Mouse (Mus musculus) kidney, postnatal 36 days (tissue): ENCODE measurements around the gene C130050O18Rik.

Experiments
- DNase-seq, 2 experiments: peaks; one replicate each; pipeline ENCODE4 v3.0.0; 2021 to 2022; ENCODE audit warnings: mixed read lengths in 2 of 2

C130050O18Rik gene

DNA sequence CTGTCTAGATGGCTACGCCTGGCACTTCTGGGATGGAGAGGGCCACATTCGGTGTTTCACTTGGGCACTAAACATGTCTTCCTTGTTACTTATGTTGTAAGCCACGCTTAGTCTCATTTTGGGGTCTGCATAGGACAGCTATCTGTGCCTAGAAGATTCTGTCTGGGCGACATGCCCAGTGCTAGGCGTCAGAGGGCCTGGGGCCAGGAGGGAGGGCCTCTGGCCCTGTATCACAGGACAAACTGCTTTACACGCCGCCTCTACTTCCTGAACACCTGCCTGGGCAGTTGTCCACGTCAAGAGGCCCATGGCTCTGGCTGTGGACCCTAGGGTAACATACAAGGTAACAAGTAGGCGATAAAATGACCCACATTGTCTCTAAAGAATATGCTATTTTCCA lies 22.9 kb downstream of the C130050O18Rik start:
- DNase-seq = no peak

DNA sequence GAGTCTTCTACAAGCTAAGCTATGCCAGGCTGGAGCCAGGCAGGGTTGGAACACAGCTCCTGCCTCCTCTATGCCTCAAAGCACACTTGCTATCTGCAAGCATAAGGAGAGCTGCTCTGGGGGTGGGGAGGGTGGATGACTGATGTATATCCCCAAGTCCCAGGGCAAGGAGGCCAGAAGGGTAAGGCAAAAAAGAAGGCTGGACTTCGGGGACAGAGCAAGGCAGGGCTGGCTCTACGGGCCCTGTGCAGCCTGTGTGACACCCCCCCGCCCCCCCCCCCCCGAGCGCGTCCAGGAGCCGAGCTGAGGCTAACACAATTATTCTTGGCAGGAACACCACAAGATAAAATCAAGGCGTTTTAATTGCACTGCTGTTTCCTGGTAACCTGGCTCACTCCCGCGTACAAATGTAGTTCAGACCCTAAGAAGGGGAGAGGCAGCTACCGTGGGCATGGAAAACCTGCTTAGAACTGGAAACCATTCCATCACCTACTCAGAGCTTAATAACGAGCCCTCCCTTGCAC lies 24.8 kb downstream of the C130050O18Rik start:
- peak; percentile 28 to 60 for DNase-seq

DNA sequence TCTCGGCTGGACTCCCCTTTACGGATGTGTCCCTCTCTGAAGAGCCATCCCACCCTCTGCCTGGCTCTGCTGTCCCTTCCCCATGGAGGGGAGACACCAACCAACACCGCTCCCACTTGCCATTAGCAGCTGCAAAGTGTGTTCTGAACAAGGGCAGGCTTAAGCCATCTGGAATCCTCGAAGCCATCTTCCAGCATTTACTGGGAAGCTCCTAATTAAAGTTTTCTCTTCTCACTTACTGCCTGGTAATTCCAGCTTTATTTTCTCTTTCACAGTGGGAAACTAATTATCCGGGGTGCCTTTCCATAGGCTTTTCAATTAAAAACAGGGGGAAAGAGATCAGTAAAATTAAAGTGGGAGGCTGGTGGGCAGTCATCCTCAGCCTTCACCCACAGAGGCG lies 27.3 kb downstream of the C130050O18Rik start:
- DNase-seq = no peak

DNA sequence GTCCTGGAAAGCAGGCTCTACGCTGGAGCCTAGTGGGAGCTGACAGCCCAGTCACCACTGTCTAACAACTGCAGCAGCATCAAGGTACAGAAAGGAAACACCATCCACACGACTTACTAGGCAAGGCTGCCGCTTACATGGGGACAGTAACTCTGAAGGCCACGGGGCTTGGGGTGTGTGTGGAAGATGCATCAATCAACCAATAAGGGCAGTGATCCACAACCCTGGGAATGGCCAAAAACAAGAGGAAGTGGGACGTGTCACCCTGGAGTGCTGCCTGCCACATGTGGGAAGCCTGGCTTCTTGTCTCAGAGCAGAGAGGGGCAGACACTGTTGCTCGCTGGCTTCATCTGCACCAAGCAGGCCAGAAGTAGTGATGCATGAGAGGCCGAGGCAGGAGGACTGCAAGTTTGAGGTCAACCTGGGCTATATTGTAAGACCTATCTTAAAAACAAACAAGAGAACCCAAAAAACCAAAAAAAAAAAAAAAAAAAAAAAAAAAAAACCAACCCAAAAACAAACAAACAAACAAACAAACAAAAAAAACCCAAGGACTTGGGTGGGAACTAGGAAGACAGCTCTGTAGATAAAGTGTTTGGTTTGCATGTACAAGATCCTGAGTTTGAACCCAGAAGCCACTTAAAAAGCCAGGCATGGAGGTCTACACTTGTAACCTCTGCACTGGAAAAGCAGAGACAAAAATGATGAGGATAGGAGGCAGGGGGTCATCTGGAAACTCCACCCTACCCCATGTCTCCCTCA lies 27.8 kb downstream of the C130050O18Rik start:
- no peak for DNase-seq

DNA sequence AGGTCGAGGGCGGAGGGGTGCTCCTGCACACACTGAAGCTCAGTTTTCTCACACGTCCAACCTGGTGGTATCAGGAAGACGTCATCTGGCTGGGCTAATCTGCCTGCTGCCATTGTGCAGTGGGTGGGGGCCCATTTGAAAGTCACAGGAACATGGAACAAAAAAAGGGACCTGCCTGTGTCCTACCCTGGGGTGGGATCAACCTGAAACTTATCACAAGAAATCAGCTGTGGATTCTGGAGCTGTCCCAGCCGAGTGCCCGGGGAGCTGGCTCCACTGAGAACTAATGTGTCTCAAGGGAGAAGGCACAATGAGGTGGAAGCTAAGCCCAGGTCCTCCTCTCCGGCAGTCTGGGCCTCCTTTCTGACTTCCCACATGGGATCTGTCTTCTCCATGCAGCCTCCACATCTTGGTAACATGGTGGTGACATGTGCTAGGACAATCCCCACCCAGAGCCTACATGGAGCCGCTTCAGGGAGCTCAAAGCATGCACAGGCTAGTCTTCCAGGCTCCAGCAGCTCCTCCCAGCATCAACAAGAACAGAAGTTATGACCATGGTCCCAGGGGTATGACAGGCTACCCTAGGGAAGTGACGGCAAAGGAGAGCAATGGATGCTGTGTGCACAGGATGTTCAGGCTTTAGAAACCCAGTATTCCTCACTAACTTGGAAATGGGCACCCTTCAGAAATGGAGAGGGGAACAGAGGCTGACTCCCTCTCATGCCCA lies 28.9 kb downstream of the C130050O18Rik start:
- DNase-seq = no peak

DNA sequence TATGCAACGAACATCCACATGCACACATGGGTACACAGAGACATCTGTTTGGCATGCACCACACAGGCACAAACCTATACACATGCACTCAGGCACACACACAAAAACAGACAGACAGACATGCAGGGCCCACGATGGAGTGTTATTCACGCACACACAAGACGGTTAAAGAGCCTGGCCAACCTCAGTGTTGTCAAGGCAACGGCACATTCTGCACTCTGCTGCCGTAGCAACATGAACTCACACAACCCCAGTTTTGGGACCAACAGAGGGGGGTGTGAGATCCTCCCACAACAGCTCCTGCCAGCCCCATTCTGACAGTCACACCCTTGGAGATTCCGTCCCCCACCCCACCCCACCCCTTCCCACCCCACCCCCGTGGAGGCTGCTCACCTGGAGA lies 29.9 kb downstream of the C130050O18Rik start:
- no peak for DNase-seq

DNA sequence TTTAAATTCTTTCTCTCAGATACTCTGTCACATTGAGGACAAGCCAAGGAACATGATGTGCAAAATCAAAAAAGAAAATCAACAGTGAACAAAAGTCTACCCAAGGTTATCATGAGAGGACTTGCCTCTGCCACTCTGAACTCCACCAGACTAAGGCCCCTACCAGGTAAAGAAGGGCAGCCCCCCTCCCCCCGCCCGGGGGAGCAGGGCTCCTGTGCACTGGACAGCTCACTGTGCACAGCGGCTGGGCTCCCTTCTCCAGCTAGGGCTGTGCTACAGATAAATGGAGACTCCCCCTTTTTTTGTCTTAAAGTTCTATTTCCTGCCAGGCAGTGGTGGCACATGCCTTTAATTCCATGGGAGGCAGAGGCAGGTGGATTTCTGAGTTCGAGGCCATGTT lies 32.7 kb downstream of the C130050O18Rik start:
- DNase-seq = no peak

DNA sequence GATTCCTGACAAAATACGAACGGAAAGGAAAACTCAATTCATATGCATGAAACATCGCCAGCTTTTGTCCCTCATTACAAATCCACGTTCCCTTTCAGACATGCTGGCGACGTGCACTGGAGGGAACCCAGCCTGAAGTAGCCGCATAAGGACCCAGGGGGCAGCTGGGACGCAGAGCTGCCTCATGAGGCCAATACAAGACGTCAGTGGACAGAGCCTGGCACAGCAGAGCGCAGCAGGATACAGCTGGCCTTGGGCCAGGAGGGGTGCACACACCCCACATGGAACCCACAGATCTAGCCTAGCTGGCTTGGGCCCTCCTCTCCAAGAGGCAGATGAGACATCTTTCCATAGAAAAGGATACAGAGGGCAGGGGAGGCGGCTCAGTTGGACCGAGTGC lies 33.4 kb downstream of the C130050O18Rik start:
- DNase-seq = no peak

DNA sequence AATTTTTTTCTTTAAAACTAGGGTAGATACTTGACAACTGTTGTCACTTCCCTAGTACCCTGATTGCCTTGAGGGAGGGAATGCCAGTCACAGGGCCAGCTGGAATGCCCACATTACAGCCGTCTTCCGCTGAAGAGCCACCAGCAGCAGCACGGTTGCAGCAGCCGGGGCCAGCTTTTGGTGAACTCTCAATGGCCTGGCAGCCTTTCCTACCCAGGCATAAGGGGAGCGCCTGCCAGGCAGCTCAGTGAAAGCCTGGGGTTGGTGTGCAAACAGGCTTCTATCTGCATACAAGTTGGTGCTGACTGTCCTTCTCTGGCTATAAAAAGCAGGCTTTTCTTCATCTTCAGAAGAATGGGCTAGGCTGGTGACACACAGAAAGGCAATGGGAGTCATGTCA lies 35.4 kb downstream of the C130050O18Rik start:
- no peak for DNase-seq

DNA sequence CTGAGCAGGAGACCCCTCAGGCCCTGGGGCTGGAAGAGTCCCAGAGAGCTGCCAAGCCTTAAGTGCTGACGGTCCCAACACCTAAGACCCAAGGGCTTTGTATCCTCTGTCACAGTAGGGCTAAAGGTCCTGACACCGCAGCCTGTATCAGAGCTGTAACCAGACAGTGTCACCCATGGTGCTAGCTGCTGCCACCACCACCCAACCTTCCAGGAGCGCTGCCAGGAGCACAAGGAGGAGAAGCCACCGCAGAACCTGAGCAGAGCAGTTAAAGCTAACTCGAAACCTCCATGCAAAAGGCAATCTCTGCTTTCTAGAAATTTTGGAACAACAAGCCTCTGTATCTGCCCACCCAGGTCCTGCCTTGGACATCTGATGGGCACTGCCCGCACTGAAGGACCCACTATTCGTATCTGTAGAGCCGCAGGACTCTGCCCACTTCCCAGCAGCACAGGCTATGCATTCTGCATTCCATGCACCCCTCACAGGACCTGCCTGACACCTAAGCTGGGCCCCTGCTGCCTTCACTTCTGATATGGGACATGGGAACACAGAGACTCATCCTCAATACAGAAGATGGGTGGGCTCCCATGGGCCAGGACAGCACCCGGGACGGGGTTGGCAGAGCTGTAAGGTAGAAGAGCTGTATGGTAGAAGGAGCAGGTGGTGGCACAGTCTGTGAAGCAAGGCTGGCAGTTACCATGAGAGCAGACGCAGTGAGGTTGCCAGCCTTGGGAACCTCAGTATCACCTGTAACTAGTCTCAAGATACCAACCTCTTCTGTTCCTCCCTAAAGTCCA lies 36.0 kb downstream of the C130050O18Rik start:
- no peak for DNase-seq

DNA sequence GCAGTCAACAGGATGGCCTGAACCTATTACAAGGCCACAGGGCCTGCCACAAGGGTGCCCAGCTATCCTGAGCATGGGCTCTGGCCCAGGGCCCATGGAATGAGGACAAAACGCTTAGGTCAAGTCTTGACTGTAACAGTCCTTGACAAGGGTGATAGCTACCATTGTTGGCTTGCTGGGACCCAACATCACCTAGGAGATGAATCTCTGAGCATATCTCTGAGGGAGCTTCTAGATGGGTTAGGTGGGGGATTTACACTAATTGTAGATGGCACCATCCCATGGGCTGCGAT lies 36.6 kb downstream of the C130050O18Rik start:
- no peak for DNase-seq

DNA sequence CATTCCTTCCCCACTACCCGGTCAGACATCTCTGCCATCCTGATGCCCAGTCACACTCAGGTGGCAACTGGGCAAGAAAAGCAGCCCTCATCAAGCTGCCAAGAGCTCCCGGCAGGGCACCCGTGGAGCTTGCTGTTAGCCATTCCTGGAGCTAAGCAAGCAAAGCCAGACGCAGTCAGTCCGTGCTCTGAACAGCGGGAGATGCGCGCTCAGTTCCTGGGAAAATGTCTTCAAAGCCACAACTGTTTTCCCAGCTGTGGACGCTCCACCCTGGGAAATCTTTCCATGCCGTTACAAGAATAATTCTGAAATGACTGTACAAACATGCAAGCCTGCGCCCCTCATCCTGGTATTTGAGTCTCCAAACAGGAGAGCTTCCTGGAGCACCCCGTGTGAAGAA lies 37.3 kb downstream of the C130050O18Rik start:
- no peak for DNase-seq

DNA sequence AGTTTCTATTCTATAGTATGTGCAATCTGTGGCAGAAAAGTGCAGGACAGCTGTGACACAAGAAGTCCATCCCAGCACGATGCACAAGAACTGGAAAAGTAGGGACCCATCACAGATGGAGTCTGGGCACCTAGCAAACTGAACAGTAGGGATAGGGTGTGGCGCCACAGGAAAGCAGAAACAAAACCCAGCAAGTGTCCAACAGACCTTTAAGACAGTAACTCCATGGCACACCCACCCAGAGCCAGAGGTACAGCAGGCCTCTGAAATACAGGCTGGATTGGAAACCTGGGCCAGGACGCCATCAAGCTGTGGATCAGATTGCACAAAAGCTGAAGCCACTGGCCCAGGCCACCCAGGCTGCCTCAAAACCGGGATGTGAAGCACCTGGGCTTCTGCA lies 37.9 kb downstream of the C130050O18Rik start:
- no peak for DNase-seq

DNA sequence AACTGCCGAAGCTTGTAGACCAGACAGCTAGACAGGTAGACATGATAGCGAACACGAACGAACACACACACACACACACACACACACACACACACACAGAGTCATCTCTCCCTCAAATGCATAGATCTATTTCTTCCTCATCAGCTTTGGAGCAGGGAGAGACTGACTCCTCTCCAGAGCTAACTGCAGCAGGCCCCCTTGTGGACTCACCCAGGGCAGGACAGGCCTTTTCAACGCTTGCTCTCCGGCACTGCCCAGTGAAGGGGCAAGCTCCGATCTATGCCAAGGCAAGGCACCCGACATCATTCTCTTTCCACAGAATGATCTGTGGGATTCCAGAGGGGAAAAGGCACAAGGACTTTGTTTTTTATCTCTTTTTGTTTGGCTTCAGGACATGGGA lies 40.2 kb downstream of the C130050O18Rik start:
- peak in 1 of 2 experiments; percentile 36 for DNase-seq

DNA sequence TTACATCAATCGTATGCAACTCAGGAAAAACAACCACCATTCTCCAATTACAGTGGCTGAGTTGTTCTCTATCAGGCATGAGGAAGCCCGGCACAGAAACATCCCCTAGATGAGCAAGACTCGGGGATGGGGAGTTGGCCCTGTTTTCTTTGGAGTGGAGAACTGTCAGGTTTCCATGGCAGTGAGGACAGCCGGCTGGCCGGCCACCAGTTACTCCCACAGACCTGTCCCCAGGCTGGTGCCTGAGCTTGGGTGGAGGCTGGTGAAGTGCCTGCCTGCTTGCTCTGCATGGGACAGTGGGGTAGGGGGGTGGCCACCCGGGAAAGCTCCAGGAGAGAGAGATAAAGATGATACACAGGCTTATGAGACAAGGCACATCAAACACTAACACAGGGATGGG lies 42.9 kb downstream of the C130050O18Rik start:
- no peak for DNase-seq

DNA sequence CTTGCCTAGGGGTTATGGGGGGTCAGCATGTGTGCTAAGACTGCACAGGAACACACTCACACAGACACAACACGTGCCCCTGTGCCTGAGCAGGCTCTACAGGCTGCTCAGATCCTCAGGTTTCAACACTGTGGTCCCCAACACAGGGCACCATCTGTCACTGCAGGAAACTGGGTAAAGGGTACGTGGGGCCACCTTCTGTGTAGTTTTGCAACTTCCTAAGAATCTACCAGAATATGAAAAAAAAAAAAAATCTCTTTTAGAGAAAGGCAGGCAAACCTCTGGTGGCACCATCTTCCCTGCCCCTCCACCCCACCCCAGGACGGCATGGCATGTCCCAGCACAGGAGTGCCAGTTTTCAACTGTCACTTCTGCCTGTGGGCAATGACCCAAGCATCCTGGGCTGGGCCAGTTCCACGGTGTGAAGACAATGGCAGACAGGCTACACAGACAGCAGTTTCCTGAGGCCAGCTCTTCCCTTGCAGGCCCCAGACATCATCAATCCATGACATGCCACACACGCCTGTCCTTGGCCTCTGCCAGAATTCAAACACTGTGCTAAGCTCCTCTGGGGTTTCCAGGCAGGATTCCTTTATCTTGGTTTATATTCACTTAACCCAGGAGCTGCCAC lies 44.2 kb downstream of the C130050O18Rik start:
- DNase-seq = peak; percentile 45 to 47

DNA sequence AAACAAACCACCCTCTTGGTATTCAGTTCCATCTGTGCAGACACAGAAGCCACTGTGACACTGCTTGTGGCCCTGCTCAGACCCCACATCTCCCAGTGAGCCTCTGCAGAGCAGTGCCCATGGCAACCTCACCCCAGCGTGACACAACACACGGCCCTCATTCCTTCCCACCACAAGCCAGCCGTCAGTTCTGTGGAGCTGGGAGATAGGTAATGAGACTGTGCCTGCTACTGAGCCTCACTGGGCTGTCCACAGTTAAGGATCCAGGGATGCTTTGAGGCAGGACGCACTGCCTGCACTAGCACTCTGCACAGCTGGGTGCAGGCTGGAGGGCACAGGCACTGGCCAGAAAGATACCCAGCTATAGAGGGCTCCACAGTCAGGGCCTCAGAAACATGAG lies 44.8 kb downstream of the C130050O18Rik start:
- no peak for DNase-seq

DNA sequence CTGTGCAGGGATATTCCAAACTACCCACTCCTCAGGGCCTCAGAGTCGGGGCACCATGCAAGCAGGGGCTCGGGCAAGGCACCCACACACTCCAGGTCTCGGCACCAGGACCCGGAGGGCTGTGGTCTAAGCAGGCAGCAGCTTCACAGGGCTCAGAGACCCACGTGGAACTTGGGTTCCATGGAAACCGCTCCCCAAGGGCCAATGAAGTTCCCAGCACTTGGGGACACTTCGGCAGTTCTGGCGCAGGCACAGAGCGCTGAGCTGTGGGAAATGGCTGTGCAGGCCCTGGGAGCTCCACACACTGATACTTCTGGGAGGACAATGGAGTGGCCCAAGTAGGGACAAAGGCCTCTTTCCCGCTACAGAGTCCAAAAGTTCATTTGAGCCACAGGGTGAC lies 48.0 kb downstream of the C130050O18Rik start:
- peak in 1 of 2 experiments; percentile 13 for DNase-seq

DNA sequence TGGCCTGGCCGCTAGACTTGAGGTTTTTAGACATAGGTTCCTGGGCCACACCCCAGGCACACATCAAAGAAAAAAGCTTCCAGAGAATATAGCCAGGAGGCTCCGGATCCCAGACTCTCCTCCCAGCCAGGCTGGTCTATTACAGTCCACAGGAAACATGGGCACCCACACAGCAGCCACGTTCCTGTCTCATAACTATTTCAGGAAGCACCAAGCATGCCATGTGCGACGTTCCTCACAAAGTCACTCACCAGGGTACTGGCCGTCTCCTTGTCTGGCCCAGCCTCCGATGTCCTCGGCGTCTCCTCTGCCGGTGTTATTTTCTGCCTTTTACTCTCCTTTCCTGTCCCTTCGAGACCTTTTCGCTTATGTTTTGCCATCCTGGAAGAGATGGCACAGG lies 50.1 kb downstream of the C130050O18Rik start:
- DNase-seq = no peak

DNA sequence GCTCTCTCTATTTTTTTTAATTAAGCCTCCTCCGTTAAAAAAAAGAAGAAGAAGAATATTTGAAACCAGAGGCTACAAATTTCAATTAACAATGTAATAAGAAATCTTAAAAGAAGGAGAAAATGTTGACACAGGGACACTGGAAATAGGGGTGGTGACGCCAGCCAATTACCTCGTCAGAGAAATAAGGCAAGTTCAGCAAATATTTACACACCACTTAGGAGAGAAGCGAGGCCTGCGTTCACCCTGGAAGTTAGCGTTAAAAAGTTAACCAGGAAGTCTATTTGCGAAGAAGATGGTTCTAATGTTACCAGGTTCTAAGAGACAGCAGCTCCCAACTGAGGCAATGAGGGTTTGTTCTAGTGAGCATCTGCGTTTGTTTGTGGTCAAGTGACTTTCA lies 52.2 kb downstream of the C130050O18Rik start:
- no peak for DNase-seq

DNA sequence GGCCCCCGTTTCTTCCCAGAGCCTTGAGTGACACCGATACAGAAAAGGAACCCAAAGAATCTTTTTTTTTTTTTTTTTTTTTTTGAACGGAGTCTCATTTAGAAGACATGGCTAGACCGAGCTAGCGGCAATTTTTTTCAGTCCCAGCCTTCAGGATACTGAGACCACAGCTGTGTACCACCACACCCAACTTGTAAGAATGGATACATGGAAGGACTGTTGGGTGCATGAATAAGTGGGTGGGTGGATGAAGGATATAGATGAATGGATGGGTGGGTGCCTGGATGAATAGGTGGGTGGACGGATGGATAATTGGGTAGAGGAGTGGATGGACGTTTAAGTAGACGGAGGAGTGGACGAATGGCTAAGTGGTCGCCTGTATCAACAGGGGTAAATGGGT lies 54.9 kb downstream of the C130050O18Rik start:
- DNase-seq = no peak

DNA sequence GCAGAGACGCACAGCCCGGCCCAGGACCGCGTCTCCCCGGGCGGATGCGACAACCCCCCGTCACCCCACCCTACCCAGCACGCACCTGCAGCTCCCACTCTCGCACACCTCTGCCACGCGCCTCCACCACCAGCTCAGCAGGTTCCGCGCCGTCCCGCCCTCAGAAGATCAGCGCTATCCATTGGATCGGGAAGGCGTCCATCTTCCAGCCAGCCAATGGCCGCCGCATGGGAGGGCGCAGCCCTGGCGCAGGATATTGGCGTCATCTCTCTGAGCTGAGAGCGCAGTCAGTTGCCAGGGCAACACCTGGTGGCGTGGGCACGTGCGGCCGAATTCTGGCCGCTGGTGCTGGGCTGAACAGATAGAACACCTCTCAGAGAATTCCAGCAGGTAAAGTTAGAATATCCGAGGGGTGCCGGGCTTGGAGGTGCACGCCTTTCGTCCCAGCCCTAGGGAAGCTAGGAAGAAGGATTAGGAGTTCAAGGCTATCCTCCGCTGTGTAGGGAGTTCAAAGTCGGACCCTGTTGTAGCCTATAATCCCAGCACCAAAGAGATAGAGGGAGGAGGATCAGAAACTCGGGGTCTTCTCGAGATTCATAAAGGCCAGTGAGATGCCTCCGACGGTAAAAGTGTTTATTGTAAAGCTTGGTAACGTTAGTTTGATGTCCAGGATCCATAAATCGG lies 55.4 kb downstream of the C130050O18Rik start, which contains the start of gene 3110082I17Rik:
Gene 3110082I17Rik (minus strand): TSS at position 144 of the 684 bp plus-strand sequence.
- DNase-seq = peak; percentile 98 to 99
